Mouse (Mus musculus) lung, postnatal 14 days (tissue): ENCODE results near the gene Olfr521.
"Not testable (repeated sequence)": the region's sequence is repeated elsewhere in the genome, so short reads cannot be mapped to it uniquely, and the experiment has no call there.

Experiments
- DNase-seq: peaks from one replicate; pipeline ENCODE4 v3.0.0; 2021

The Olfr521 gene

DNA sequence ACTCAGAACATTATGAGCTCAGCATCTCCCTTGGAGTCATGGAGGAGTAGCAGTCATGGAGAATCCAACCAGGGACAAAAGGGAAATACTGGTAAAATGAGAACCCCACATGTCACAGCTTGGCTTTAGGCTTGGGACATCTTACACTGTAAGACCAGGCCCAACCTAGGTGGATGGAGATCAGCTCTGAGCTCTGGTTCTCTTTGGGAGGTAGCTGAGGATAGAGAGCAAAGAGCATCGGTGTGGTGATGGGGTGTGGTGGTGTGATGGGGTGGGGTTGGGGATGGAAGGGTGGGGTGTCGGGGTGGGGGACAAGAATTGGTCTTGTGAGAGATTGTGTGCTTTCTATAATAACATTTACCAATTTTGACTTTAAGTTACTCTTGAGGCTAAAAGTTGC lies 47.5 kb downstream of the Olfr521 start:
- no peak for DNase-seq

GRCm38 (mm10) chr7:99811661-99812060 lies 48.4 kb downstream of the Olfr521 start:
- no peak for DNase-seq

DNA sequence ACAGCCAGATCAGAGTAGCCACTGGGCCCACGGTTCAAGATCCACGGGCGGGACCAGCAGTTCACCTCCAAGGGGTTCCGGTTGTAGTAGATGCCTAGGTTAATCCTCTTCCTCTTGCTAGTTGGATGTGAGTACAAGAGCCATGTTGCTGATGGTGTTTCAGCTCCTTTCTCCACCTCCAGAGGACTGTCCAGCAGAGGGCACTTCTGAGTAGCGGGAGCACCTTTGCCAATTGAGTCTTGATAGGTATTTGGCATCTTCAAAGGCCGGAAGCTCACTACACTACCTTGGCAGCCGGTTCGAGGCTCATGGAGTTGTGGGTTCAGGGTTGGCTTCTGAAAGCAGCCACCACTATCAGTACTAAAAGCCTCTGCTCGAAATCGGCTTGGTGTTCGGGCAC lies 50.1 kb downstream of the Olfr521 start:
- DNase-seq = peak; percentile 73

- DNase-seq = not testable (repeated sequence)
These were observed 54.9 kb downstream of the Olfr521 start for GRCm38 (mm10) chr7:99818181-99818725.
